Mouse (Mus musculus): ENCODE results near the gene Nln. TPM values are rescaled to one million over a fixed set of nuclear protein-coding genes. Genes with fewer than 3 reads are reported as not detected.

Gene Nln
- total and polyA plus RNA-seq, 2 experiments from 2014 or later, result 60.2 to 91.3 TPM

DNA sequence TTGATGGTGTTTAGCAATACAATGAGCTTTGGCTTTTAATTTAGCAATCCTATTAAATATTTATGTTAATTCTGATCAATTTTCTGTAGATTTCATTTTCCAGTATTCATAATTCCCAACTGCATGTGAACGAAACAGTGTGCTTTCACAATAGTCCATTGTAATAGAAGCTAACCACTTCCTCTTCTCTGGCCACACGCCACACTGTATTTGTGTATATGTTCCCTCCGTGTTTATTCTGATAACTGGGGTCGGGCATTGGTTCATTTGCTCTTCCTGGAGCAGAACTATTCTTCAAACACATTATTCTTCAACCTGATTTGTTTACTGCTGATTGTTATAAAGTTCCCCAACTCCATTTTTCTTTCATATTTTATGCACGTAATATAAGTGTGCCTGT lies 135.4 kb downstream of the Nln start:
- no peaks in the 10 kb centered on the region for H3K4me1 ChIP-seq (ENCODE audit: insufficient read depth, low read length)
- H3K9ac ChIP-seq (replicated peaks; ENCODE audit: low read length, poor library complexity, severe bottlenecking), result no peak overlapping the region
- no peaks in the 10 kb centered on the region for H3K9me3 ChIP-seq (ENCODE audit: low read length)
- no peak for TF ChIP-seq CTCF (IDR thresholded peaks at IDR 0.05)
- DNase-seq (ENCODE audit: low spot score), result no peak
- no peaks in the 10 kb centered on the region for H3K36me3 ChIP-seq (ENCODE audit: insufficient read depth, low read length)
- ATAC-seq (ENCODE audit: low FRiP score), result no peak
- no peak overlapping the region for H3K27ac ChIP-seq (ENCODE audit: low read depth, low read length)
- H3K4me3 ChIP-seq (ENCODE audit: low read depth, low read length), result no peak overlapping the region
- H3K27me3 ChIP-seq (ENCODE audit: insufficient read depth, low read length), result no peaks in the 10 kb centered on the region
- WGBS, result 80% methylated on average over 5 of the region's 5 CpGs
- H3K4me2 ChIP-seq (ENCODE audit: low read depth, low read length, poor library complexity, severe bottlenecking), result no peak overlapping the region

Other genes starting within 250 kb of the Nln start
- 36.2 and 42.9 TPM in 2 replicates for gene Erbin, start 189.1 kb downstream of the Nln start, total RNA-seq (2014; rRNA removed)
- 5.4 and 6.8 TPM in 2 replicates for gene Erbin, start 189.1 kb downstream of the Nln start, polyA plus RNA-seq (2015; fragmentation: Nextera tagmentation; extraction: Ambion mirVana)
- gene Sgtb, start 127 bp upstream of the Nln start, total RNA-seq (2014; rRNA removed), result 32.5 and 33.0 TPM in 2 replicates
- gene Sgtb, start 127 bp upstream of the Nln start, polyA plus RNA-seq (2015; fragmentation: Nextera tagmentation; extraction: Ambion mirVana), result 19.8 and 21.2 TPM in 2 replicates
- 35.1 and 41.9 TPM in 2 replicates for gene Trappc13, start 68.9 kb upstream of the Nln start, total RNA-seq (2014; rRNA removed)
- 45.1 and 46.2 TPM in 2 replicates for gene Trappc13, start 68.9 kb upstream of the Nln start, polyA plus RNA-seq (2015; fragmentation: Nextera tagmentation; extraction: Ambion mirVana)
- gene Trim23, start 69.2 kb upstream of the Nln start, total RNA-seq (2014; rRNA removed), result 36.1 and 49.0 TPM in 2 replicates
- 31.7 and 31.8 TPM in 2 replicates for gene Trim23, start 69.2 kb upstream of the Nln start, polyA plus RNA-seq (2015; fragmentation: Nextera tagmentation; extraction: Ambion mirVana)
- 2.8 and 3.6 TPM in 2 replicates for gene Cenpk, start 119.0 kb upstream of the Nln start, total RNA-seq (2014; rRNA removed)
- 8.6 and 9.8 TPM in 2 replicates for gene Cenpk, start 119.0 kb upstream of the Nln start, polyA plus RNA-seq (2015; fragmentation: Nextera tagmentation; extraction: Ambion mirVana)
- gene Ppwd1, start 119.2 kb upstream of the Nln start, total RNA-seq (2014; rRNA removed), result 5.3 and 5.6 TPM in 2 replicates
- 5.2 and 6.7 TPM in 2 replicates for gene Ppwd1, start 119.2 kb upstream of the Nln start, polyA plus RNA-seq (2015; fragmentation: Nextera tagmentation; extraction: Ambion mirVana)
- gene Adamts6, start 178.2 kb upstream of the Nln start, total RNA-seq (2014; rRNA removed), result 4.6 and 5.6 TPM in 2 replicates
- 0.33 and 0.38 TPM in 2 replicates for gene Adamts6, start 178.2 kb upstream of the Nln start, polyA plus RNA-seq (2015; fragmentation: Nextera tagmentation; extraction: Ambion mirVana)